Comparison of ENCODE assay signal across 12 mouse cellular contexts in the genomic region with DNA sequence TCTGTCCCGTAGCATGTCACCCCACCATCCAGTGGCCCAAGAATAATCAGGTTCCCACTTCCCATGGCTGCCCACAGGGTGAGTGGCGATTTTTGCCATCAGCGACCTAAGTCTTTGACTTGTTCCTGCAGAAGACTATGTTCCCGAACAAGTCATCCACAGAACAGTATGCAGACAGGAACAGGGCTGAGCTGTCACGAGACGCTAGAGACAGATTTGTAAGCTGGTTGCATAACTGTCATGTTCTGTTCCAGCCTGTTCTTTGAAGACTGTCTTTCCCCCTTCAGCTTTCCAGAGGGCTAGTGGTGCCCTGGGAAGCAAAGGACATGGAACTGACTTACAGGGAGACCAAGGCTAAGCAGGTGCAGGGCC.
"Had no signal": no experiment of that assay in that cellular context is flagged by ENCODE, and none has a peak within 500 bp of the region (broad histone marks: within the 10 kb centered on the region; RNA-seq: fewer than 3 reads in every experiment).

No protein-coding gene starts in this region.

- H3K27ac ChIP-seq: kidney, embryonic 15.5 days; left cerebral cortex, adult 2 months; limb, embryonic 15.5 days; liver, embryonic 13.5 days; midbrain, embryonic 13.5 days; neural tube, embryonic 12.5 days; stomach, embryonic 15.5 days had no signal

- H3K4me1 ChIP-seq: liver, embryonic 13.5 days had no signal

- H3K4me3 ChIP-seq: kidney, embryonic 15.5 days; left cerebral cortex, adult 2 months; limb, embryonic 15.5 days; liver, embryonic 13.5 days; midbrain, embryonic 13.5 days; neural tube, embryonic 12.5 days; stomach, embryonic 15.5 days had no signal

- DNase-seq: kidney, adult 18-20 months; kidney, postnatal 14 days; liver, embryonic 13.5 days; liver, postnatal 0 days; right cerebral cortex, postnatal 4 days; thymus, postnatal 36 days had no signal

- ATAC-seq: liver, postnatal 0 days; midbrain, embryonic 13.5 days had no signal
